Mouse (Mus musculus): ENCODE data around the gene Atp5c1.

DNA sequence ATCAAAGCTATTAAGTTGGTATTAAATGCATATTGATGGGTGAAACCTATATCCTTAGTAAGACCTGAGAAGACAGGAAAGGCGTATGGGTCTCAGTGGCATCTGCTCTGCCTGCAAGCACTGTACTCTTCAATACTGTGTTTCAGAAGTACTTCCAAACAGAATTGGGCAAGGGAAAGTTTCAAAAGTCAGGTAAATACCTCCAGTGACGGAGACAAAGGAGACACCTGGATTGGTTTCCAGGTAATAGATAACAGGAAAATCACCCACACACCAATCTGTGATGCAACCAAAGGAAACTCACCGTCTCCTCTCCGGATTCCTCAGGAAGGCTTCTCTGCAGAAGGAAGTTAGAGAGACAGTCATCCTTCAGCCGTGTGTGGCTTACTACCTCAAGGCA, 47.2 kb upstream of the Atp5c1 start:
- TF ChIP-seq EP300 (IDR thresholded peaks at IDR 0.05; ENCODE audit: low read depth) (no peak), CTCF (IDR thresholded peaks at IDR 0.05; ENCODE audit: low read depth) (no peak)
